Mouse (Mus musculus) olfactory bulb, adult 2 months (tissue): Measurements from ENCODE around the gene Gm49373. TPM values are rescaled to one million over a fixed set of nuclear protein-coding genes. Genes with fewer than 3 reads are reported as not detected.

Experiments
- H3K27ac ChIP-seq: fragments of 200-500 bp; 2 replicates; pipeline ENCODE4 v1.5.1; 2012; ENCODE audit warnings: low read depth, low read length; ENCODE audit not compliant: insufficient read depth
- H3K4me1 ChIP-seq: fragments of 200-500 bp; 2 replicates; pipeline ENCODE4 v1.6.1; 2012; ENCODE audit warnings: low read length; ENCODE audit not compliant: control insufficient read depth, insufficient read depth
- H3K4me3 ChIP-seq: fragments of 200-500 bp; 2 replicates; pipeline ENCODE4 v1.5.1; 2012; ENCODE audit warnings: mild to moderate bottlenecking, low read depth, low read length, moderate library complexity; ENCODE audit not compliant: insufficient read depth
- CTCF ChIP-seq: fragments of 200-500 bp; IDR thresholded peaks from 2 replicates; pipeline ENCODE4 v1.5.1; 2012; ENCODE audit warnings: low read depth, mild to moderate bottlenecking, low read length, moderate library complexity; ENCODE audit not compliant: insufficient read depth
- POLR2A ChIP-seq: fragments of 200-500 bp; IDR thresholded peaks from 2 replicates; pipeline ENCODE4 v1.6.1; 2012; ENCODE audit warnings: mild to moderate bottlenecking, low read depth, low read length, moderate library complexity; ENCODE audit not compliant: insufficient read depth
- WGBS: fragments of 180-500 bp; shearing (Covaris S2); methylation state at CpG from one replicate; pipeline ENCODE4 v1.1.7; 2018; 5-methylcytosine and 5-hydroxymethylcytosine counted together
- polyA plus RNA-seq: library from polyadenylated mRNA; stranded (reverse); fragments of >200 nt; gene quantifications from 2 replicates; pipeline ENCODE4 v1.2.4, GENCODE M21; 2012; ENCODE audit warnings: low replicate concordance; ENCODE audit not compliant: missing spikeins, insufficient read depth, insufficient read length

Gm49373 gene
- polyA plus RNA-seq = not detected in 2 replicates

GRCm38 (mm10) chr9:21073044-21073840, at the start of gene Gm49373, which contains the start of gene Fdx1l:
Gene Gm49373 (minus strand): TSS chr9:21073096.
Gene Fdx1l (minus strand): TSS chr9:21073614.
- 2% methylated on average over 58 of the region's 58 CpGs for WGBS

GRCm38 (mm10) chr9:21121483-21121882, 48.6 kb upstream of the Gm49373 start:
- H3K27ac ChIP-seq = no peak overlapping the region
- no peaks in the 10 kb centered on the region for H3K4me1 ChIP-seq
- TF ChIP-seq CTCF = no peak
- no peak for TF ChIP-seq POLR2A
- no peak overlapping the region for H3K4me3 ChIP-seq
- WGBS = 90% methylated on average over 16 of the region's 16 CpGs

More at GRCm38 (mm10) chr9:21073044-21073840, at the start of gene Gm49373, which contains the start of gene Fdx1l:
- H3K4me3 ChIP-seq = peak within 1 kb of the TSS; percentile 80
- H3K4me1 ChIP-seq = peaks cover 5% of the 10 kb centered on the region
- H3K27ac ChIP-seq = no peak within 1 kb of the TSS
- no peak for TF ChIP-seq CTCF
- peak; percentile 68 for TF ChIP-seq POLR2A

GRCm38 (mm10) chr9:21117073-21117472, 44.2 kb upstream of the Gm49373 start:
- Histone ChIP-seq H3K4me3 (no peak overlapping the region), H3K4me1 (no peaks in the 10 kb centered on the region), H3K27ac (no peak overlapping the region)
- TF ChIP-seq CTCF (no peak), POLR2A (no peak)
- WGBS = 86% methylated on average over 6 of the region's 6 CpGs

- peaks cover 6% of the 10 kb centered on the region; the same call in 1 of the 2 replicates for H3K4me1 ChIP-seq
- no peak for TF ChIP-seq CTCF
- no peak for TF ChIP-seq POLR2A
- no peak overlapping the region for H3K4me3 ChIP-seq
- H3K27ac ChIP-seq = no peak overlapping the region
- WGBS = 91% methylated on average over 8 of the region's 8 CpGs
Observed at GRCm38 (mm10) chr9:21115105-21115504, 42.2 kb upstream of the Gm49373 start.

GRCm38 (mm10) chr9:21114190-21114589, 41.3 kb upstream of the Gm49373 start:
- H3K4me3 ChIP-seq = no peak overlapping the region
- H3K4me1 ChIP-seq = peaks cover 6% of the 10 kb centered on the region; the same call in 1 of the 2 replicates
- TF ChIP-seq POLR2A (no peak), CTCF (no peak)
- 91% methylated on average over 7 of the region's 7 CpGs for WGBS
- no peak overlapping the region for H3K27ac ChIP-seq

- TF ChIP-seq POLR2A (no peak), CTCF (no peak)
- Histone ChIP-seq H3K4me1 (peaks cover 6% of the 10 kb centered on the region; the same call in 1 of the 2 replicates), H3K4me3 (no peak overlapping the region), H3K27ac (no peak overlapping the region)
- 89% methylated on average over 6 of the region's 6 CpGs for WGBS
Observed at GRCm38 (mm10) chr9:21113751-21114150, 40.9 kb upstream of the Gm49373 start.

- peaks cover 6% of the 10 kb centered on the region; the same call in 1 of the 2 replicates for H3K4me1 ChIP-seq
- no peak for TF ChIP-seq POLR2A
- TF ChIP-seq CTCF = no peak
- WGBS = 56% methylated on average over 23 of the region's 23 CpGs
- no peak overlapping the region for H3K4me3 ChIP-seq
- no peak overlapping the region for H3K27ac ChIP-seq
Observed at GRCm38 (mm10) chr9:21107607-21108237, 34.8 kb upstream of the Gm49373 start.

- WGBS = 85% methylated on average over 5 of the region's 5 CpGs
- TF ChIP-seq POLR2A (no peak), CTCF (no peak)
- Histone ChIP-seq H3K27ac (no peak overlapping the region), H3K4me1 (peaks cover 6% of the 10 kb centered on the region; the same call in 1 of the 2 replicates), H3K4me3 (no peak overlapping the region)
Observed at GRCm38 (mm10) chr9:21105760-21106564, 33.1 kb upstream of the Gm49373 start.
